Mouse (Mus musculus) cerebellum, postnatal 14 days (tissue): Measurements from ENCODE around the gene Crk.

Source experiments
- DNase-seq, 2 experiments: peaks; one replicate each; pipeline ENCODE4 v3.0.0; 2021; ENCODE audit warnings: mixed read lengths in 2 of 2

Gene Crk

GRCm38 (mm10) chr11:75741615-75742014 is 62.6 kb downstream of the Crk start:
- no peak for DNase-seq

DNA sequence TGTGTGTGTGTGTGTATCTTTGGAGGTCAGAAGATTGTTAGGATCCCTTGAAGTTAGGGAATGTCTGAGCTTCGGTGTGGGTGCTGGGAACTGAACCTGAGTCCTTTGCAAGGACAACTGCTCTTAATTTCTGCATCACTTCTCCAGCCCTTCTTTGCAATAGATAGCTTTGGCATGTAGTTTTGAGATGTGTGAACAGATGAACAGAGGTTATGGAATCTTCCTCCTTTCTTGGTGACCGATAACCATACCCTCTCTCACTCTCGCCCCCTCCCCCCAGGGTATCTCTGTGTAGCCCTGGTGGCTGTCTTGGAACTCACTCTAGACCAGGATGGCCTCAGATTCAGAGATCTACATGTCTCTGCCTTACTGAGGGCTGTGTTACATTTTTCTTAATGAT is 65.7 kb downstream of the Crk start:
- no peak for DNase-seq

- DNase-seq: peak in 1 of 2 experiments; percentile 40
These were observed 71.5 kb downstream of the Crk start for GRCm38 (mm10) chr11:75750537-75750936.

DNA sequence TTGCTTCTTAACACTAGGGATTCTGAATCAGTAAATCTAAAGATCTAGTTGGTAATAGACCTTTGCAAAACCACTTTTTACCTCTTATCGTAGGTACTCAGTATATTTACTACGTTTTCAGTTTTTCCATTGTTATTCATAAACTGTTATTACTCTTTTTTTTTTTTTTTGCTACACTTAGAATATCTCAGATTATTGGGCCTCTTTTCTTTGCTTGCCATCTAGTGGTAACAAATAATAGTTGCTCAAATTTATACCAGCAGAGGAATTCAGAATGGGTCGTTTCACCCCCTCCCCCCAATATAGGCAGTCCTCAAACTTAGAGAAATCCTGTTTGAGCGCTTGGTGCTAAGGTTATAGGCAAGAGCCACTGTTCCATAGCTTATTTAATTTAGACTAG is 72.0 kb downstream of the Crk start:
- DNase-seq: no peak
